Mouse (Mus musculus) spleen, embryonic (tissue): Measurements from ENCODE around the gene Dtnb.
"Not testable (repeated sequence)": the region's sequence is repeated elsewhere in the genome, so short reads cannot be mapped to it uniquely, and the experiment has no call there.

Experiments used
- CTCF ChIA-PET: fragments of 350-600 bp; sonication (Branson Sonifier 250); formaldehyde crosslinking; loops from one replicate; lab custom pipeline; 2022; lab: Charles Lee

The Dtnb gene

DNA sequence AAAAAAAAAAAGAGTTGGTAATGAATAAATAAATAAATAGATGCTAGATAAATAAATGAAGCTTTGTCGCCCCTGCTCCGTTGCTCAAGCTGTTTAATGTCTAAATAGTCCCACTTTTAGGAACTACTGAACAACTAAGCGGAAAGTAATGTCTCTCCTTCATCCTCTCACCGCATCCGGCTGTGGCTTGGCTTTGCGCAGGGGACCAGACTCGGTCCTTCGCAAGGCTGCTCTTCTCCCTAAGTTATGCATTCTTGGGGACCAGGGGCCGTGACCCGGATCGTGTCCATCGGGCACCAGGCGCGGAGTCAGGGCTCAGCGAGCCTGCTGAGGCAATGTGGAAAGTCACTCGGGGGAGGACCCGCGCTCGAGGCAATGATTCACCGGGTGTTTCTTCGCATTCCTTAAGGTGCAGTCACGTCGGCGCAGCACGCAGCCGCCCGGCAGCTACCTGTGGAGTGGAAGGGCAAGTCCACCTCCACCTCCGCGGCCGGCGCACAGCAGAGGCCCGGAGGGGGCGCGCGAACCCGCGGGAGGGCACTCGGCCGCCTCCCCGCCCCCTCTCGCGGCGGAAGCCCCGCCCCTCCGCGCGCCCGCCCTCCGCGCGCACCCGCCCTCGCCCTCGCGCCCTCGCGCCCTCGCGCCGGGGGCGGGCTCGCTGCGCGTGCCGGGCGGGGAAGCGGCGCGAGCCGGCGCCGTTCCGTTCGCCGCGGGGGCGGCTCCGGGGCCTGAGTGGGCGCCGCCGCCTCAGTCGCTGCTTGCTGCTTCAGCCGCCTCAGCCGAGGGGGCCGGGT, at the start of gene Dtnb:
Gene Dtnb (plus strand): TSS at position 595 of the 794 bp plus-strand sequence.
- CTCF ChIA-PET, result interaction anchor here (0.6 kb wide), 2 partner anchors 14 to 512 kb away, joined by 3 to 5 read pairs; no protein-coding TSS in a partner anchor

DNA sequence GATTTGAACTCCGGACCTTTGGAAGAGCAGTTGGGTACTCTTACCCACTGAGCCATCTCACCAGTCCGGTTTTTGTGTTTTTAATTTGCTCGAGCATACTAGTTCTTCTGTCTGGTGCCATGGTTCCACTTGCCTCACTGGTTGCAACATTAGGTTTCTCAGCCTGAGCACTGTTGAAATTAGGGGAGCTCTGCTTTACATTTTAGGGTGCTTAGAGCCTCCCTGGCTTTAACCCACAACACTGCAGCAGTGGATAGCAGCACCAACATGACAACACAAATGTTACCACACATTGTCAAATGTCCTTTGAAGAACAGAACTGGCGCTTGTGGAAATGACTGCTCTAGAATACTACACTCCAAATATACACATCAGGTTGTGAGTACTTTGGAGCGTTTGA, 46.6 kb upstream of the Dtnb start:
- CTCF ChIA-PET, result no interaction called here

DNA sequence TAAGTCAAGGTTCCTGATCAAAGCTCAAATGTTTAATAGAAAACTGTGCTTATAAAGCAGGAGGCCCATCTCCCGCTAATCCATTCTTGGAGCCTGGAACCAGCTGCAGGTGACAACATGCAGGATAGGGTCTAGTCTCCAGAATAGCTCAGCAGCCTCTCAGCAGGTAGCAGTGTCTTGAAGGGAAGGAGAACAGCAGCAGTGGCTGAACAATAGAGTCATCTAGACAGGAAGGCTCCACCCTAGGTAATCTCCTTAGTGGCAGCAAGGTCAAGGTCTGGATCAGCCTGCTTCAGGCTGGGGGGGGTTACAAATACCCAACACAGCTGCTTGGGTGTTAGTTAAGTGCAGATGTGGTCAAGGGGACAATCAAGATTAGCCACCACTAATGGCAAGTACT, 36.7 kb upstream of the Dtnb start:
- CTCF ChIA-PET, result not testable (repeated sequence)

DNA sequence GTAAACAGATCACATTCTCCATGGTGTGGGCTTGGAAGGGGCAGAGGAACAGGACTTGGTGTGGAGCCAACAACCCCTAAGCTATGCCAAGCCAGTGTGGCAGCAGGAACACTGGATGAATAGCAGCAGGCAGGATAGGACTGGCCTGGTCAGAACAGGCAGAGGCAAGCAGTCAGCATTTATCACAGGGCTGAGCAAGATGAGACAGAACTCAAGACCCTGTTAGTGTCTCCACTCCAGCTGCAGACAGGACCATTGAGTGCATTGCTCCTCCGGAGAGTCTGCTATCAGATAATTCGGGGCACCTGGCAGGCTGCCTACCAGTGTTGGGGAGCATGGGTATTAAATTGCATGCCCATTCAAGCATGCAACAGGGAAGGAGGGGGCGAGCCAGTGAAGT, 34.6 kb upstream of the Dtnb start:
- CTCF ChIA-PET, result no interaction called here

DNA sequence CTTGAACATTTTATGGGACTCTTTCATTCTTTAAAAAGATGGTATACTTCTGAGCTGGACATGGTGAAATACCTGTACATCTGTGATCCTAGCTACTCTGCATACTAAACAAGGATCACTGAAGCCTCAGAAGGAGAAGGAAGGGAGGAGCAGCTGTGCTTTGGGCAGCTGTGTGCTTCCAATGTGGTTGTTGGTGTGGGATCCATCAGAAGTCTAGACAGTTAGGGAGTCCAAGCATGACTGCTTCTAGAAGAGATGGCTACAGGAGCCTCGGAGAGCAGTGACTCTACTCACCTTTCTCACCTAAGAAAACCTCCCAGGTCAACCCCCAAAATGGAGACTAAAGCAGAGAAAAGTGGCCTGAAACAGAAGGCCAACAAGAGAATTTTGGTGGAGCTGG, 34.1 kb upstream of the Dtnb start:
- CTCF ChIA-PET, result no interaction called here

DNA sequence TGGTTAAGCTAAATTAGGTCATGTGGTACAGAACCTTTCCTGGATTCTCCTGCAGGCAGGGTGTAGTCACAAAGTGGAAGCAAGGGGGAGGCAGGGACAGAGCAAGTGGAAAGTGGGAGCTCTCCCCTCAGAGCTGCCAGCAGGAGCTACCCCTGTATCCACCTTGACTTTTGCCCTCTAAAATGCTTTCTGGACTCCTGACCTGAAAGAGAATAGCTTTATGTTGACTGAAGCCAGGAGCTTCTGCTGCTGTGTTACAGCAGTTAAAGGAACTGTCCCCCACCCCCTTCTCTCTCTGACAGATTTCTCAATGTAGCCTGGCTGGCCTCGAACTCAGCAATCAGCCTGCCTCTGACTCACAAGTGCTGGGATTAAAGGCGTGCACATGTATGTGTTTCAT, 32.6 kb upstream of the Dtnb start:
- CTCF ChIA-PET, result no interaction called here

DNA sequence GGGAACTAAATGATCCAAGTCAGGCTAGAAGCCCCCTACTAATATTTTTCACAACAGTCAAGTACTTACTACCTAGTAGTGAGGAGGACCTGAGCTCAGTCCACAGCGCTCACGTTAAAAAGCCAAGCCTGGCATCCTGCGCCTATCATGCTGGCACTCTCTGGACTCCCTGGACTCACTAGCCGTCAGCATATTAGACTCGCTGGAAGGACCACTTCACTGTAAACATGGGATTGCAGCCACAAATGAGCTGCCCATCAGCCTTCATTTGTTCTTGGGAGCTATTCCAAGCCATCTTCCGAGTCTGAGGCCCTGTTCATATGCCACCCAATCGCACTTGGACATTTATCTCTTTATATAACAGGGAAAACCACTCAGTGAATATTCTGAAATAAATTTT, 31.3 kb upstream of the Dtnb start:
- CTCF ChIA-PET, result no interaction called here

DNA sequence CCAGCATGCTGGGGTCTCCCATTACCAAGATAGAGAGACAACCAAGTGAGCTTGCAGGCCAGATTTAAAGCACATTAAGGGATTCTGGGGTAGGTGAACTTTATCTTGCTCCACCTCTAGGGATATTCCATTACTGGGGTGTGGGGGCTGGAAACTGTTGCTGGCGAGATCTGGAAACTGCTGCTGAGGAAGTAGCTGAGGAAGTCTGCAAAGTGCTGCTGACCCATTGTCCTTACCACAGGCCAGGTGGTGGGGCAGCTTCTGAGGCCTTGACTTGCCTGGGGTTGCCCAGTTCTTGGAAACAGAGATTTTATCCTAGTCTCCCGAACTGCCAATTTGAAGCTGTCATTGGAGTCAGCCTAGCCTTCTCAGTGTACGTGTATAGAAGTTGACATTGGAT, 26.7 kb upstream of the Dtnb start:
- CTCF ChIA-PET, result interaction anchor here (0.5 kb wide), 1 partner anchor 65 kb away, joined by 4 read pairs; no protein-coding TSS in a partner anchor

DNA sequence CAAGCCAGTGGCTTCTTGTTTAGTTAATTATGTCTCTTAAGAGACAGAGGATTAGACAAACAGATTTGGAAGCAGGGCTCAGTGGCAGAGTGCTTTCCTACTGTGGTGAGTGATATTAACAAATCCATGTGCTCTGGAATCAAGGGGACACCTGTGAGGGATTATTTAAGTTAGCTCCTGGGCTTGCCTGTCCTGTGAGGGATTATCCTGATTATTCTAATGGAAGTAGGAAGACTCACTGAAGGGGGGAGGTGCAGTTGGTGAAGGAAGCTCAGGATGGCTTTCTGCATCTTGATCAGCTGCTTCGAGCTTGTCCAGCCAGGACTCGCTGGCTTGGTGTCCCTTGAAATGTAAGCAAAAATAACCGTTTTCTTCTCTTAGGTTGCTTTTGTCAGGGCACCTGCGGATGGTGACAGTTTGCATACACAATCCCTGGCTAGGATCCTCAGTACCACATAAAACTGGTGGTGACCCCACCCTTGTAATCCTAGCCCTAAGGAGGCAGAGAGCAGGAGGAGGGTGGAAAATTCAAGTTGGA, 26.0 kb upstream of the Dtnb start:
- CTCF ChIA-PET, result interaction anchor here (0.5 kb wide), 2 partner anchors 14 to 64 kb away, joined by 4 to 9 read pairs; no protein-coding TSS in a partner anchor

DNA sequence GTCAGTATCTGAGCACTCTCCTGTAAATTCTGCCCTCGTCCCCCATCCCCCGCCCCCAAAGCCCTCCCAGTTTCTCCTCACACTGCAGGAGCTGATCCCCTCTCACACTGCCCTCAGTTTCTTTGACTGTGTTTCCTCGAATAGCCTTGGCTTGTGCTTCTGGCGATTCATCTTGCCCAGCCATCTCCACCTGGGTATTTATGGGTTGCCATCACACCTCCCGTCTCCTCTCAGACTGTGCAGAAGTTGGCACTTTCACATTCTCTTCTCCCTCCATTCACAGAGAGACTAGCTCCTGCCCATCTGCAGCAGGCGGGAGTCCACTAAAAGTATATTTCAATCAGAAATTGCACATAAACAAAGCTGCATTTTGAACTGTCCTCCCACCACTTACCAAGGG, 25.4 kb upstream of the Dtnb start:
- CTCF ChIA-PET, result interaction anchor here (0.5 kb wide), 1 partner anchor 13 kb away, joined by 9 read pairs; no protein-coding TSS in a partner anchor

DNA sequence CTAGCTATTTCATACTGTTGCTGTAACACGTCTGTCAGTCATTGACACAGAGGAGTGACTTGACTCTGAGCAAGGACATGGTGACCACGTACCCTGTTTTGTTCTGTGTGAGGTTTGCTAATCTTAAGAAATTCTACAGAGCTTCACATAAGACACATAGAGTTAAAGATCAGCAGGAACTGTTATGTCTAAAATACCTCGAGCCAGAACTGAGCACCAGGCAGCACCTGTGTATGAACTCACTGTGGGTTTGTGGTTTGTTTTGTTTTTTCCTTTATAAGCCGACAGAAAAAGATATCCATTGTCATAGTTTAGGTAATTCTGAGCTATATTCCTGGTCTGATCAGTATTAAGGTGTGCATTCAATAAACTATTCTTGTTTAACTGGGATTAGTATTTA, 24.7 kb upstream of the Dtnb start:
- CTCF ChIA-PET, result no interaction called here

DNA sequence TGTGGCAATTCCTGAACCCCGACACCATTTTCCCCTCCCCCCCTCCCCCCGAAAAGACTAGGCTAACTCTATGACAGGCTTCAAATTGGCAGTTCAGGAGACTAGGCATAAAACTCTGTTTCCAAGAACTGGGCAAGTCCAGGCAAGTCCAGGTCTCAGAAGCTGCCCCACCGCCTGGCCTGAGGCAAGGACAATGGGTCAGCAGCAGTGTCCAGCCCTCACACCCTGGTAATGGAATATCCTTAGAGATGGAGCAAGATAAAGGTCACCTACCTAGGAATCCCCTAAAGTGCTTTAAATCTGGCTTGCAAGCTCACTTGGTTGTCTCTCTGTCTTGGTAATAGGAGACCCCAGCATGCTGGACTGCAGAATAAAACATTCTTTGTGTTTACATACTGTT, 24.3 kb upstream of the Dtnb start:
- CTCF ChIA-PET, result no interaction called here

DNA sequence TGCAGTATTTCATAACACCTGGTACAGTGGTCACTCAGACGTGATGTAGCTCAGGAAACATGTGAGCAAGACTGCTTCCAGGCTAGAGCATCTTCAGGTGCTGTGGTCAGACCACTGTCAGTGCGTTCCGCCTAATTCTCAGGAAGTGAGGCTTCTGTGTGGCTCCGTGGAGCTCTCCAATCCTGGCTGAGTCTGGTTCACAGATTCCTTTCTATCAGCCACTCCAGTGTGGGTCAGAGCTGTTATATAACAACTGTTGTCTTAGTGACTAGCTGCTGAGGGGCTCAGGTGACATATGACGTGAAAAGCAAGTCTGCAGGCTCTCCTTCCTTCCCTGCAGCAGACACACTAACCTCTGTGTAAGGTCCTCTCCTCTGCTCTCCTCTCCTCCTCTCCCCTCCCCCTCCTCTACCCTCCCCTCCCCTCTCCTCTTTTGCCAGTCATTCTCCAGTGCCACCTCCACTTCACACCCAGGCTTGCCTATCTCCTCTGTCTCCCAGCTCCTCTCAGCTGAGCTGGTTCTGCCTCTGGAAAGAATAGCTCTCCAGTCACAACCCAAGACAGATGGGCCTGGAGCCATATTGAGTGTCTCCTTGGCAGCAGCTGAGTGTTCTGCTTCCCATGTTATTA, 23.5 kb upstream of the Dtnb start:
- CTCF ChIA-PET, result interaction anchor here (0.7 kb wide), 1 partner anchor 133 kb away, joined by 4 read pairs; no protein-coding TSS in a partner anchor

DNA sequence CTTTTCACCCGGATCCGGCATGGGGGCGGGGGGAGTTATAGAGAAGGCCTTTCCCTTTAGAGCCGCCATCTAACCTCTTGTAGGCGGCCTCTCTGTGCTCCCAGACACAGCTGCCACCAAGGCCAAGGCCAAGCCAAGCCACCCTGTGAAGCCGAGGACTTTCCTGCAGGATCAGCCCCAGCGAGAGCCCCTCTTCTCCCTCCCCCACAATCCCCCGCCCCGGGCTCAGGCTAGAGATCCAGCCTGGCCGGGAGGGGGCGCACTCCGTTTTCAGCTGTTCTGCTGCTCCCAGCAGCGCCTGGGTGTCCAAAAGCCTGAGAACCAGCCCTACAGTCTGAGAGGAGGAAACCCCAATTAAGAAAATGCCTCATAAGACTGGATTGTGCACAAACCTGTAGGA, 21.9 kb upstream of the Dtnb start:
- CTCF ChIA-PET, result interaction anchor here (0.7 kb wide), 1 partner anchor 351 kb away, joined by 12 read pairs; no protein-coding TSS in a partner anchor

DNA sequence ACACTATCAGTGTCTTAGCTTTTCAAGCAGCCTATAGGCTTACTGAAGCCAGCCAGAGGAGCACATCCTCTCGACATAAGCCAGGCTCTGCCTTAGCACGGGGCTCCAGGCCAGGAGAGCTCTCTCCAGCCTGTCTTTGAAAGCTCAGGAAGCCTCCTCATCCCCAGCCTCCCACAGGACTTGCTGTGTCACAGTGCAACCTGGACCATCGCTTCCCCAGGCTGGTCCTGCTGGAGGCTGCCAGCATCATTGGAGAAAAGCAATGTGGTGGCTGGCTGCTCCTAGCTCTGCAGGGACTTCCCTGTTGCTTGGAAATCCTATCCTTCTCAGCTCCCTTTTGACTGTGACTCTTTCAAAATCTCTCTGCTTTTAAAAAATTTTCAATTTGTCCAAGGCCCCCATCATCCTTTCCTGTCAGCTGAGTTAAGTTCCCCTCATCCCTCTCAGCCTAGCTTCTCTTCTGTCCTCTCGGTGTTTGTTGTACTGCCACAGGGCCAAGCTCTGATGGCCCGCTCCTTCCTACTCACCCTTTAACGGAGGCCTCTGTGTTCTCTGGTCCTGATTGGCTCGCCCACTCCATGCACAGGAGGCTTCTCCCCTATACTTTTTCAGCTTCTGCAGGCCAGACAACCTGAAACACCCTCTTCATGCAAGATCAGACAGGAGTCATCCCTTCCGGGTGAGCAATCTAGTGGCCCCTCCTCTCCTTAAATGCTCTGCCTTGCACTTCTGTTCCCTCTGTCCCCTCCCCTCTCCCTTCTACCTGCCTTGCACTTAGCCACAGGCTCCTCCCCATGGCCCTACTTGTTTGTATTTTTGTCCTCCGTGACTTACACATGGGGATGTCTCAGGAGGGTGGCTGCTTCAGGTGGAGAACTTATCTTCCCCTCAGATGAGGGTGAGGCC, 14.5 kb upstream of the Dtnb start:
- CTCF ChIA-PET, result interaction anchor here (0.5 kb wide), 1 partner anchor 14 kb away, joined by 5 read pairs; no protein-coding TSS in a partner anchor

DNA sequence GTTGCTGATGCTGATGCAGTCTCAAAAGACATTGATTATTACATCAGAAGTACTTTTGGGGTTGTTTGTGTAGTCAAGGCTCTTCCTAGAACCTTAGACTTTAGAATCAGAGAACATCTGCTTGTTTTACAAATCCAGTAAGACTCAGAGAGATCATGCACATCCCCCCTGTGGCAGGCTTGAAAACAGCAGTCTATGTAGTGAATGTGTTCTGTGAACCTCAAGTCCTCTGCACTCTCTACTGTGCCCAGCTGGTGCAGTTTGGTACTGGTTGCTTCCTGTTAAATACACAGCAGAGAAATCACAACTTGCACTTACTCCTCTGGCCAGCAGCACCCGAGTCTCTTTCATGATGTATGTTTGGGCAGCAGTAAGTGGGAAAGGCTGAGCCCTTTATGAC, 11.6 kb upstream of the Dtnb start:
- CTCF ChIA-PET, result no interaction called here

DNA sequence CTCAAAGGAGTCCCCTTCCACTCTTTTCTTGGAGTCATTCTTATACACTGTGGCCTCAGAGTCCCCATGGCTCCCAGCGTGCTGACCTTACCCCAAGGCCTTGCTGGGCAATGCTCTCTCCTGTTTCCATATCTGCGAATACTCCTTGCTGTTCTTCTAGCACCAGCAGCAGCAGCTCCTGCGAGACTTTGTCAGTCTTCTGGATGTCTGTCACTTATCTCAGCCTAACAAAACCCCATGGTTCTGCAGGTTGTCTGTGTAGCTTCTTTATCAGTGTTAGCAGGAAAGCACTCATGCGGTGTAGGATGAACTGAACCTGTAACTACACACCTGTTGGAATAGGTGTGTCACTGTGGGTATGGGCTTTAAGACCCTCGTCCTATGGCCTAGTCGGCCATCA, 11.1 kb upstream of the Dtnb start:
- CTCF ChIA-PET, result interaction anchor here (0.6 kb wide), 1 partner anchor 10 kb away, joined by 10 read pairs; no protein-coding TSS in a partner anchor

DNA sequence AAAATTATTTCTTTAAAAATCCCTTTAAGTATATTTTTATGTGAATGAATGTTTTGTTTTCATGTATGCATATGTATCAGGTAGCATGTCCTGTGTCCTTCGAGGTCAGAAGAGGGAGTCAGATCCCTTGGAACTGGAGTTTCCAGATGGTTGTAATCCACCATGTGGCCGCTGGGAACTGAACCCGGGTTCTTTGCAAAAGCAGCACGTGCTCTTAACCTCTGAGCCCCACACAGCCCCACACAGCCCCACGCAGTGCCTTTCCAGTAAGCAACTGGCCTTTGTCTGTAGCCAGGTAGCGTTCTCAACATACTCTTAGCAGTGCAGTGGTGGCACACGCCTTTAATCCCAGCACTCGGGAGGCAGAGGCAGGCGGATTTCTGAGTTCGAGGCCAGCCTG, 9.4 kb upstream of the Dtnb start:
- CTCF ChIA-PET, result no interaction called here

DNA sequence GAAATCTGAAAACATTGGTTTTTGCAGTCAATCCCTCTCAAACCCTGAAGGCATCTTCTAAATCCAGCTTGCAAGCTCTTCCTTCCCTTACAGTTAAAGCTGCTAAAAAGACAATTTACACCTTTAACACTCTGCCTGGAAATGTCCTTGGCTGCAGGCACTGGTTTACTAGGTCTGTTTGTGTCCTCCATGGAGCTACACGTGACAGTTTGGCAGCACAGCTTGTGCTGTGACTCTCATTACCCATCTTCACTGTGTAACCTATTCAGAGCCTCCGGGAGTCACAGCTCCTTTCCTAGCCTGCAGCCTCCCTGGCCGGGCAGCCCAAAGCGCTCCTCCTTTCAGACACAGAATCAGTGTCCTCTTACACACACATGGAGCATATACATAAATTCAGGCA, 8.5 kb upstream of the Dtnb start:
- CTCF ChIA-PET, result interaction anchor here (0.7 kb wide), 1 partner anchor 64 kb away, joined by 3 read pairs; no protein-coding TSS in a partner anchor

DNA sequence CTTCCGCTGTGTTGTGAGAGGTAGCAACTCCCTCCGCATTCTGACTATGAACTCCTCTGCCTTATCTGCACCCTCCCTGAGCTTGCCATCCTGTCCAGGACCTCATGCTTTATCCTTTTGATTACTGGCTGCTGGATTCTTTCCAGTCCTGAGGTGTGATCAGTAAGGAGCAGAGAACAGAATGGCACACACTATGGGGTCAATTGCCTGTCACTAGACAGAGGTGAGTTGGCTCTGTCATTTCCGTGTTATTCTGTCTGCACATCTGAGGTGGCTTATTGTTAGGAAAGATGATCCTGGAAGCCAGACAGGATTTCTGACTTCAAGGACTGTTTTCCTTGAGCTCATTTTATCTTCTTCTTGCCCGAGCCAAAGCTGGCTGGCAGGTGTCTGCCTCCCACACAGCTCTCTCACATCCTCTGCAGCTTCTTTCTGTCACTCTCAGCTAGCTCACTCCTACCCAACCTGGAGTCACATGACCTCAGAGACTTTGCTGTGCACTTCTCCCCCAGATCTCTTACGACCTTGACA, 3.7 kb upstream of the Dtnb start:
- CTCF ChIA-PET, result no interaction called here
